Mouse (Mus musculus): ENCODE measurements around the gene Nomo1.

- TF ChIP-seq CTCF (IDR thresholded peaks at IDR 0.05; ENCODE audit: extremely low read depth, insufficient read length, insufficient replicate concordance, low read depth, low read length): no peak
- TF ChIP-seq POLR2A (IDR thresholded peaks at IDR 0.05; ENCODE audit: low read depth, low read length): no peak
These were observed 44.2 kb downstream of the Nomo1 start for GRCm38 (mm10) chr7:46077675-46078074.

All from small intestine, adult 2 months (tissue).